10 mouse cellular contexts compared by ENCODE assay signal in the genomic region with DNA sequence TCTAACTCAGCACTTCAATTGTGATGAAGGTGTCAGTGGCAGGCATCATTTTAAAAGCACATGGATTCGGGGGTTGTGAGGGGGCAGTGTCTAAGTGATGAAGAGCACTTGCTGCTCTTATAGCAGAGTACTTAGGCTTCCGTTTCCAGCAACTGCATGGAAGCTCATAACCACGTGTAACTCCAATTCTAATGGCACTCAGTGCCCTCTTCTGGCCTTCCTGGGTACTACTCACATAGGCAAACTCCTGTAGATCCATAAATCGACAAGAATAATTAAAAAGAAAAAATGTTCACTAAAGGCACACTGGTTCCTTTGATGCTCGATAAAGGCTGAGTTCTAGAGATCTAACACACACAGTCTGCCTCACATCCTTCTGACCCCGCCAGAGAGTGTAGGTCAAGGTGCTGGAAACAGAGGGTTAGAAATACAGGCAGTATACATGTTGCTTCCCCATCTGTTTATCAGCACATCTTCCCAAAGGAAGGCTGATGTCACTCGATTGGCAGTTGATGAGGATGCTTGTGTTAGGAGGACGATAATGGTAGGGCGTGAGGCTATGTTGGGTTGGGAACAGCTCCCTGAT.
DNase-seq lines count a peak whose midpoint lies in the region; ATAC-seq and TF ChIP-seq lines count a peak whose summit lies in the region.
"Had no signal": no experiment of that assay in that cellular context is flagged by ENCODE, and none has a peak within 500 bp of the region (broad histone marks: within the 10 kb centered on the region; RNA-seq: fewer than 3 reads in every experiment).

No protein-coding gene starts in this region.

- no peak overlapping the region for H3K9ac ChIP-seq in midbrain, embryonic 13.5 days (replicated peaks)
- H3K9ac ChIP-seq: embryonic facial prominence, embryonic 13.5 days; limb, embryonic 13.5 days had no signal

- intact Hi-C loops in gastrocnemius, postnatal 14 days (cut with DNase I; ENCODE audit: low total_unique reads) = loop anchor here (5.0 kb wide), 1 partner anchor 328 kb away; no protein-coding TSS in a partner anchor
- intact Hi-C loops in left cerebral cortex, adult 2 months (cut with DNase I) = loop anchor here (1.0 to 10.0 kb wide), 2 partner anchors 324 to 461 kb away; no protein-coding TSS in a partner anchor

- 0 out of 2 replicates have a peak, but pooled peaks cover 5% of the 10 kb centered on the region for H3K4me1 ChIP-seq in midbrain, embryonic 13.5 days (replicated peaks)
- H3K4me1 ChIP-seq: embryonic facial prominence, embryonic 13.5 days had no signal

- 63% methylated on average over 9 of the region's 9 CpGs for WGBS in midbrain, embryonic 13.5 days

- TF ChIP-seq CTCF in left cerebral cortex, adult 2 months (IDR thresholded peaks at IDR 0.05) = peak; percentile 69

- H3K27me3 ChIP-seq in midbrain, embryonic 13.5 days = no peaks in the 10 kb centered on the region
- H3K27me3 ChIP-seq: embryonic facial prominence, embryonic 13.5 days; limb, embryonic 13.5 days had no signal

- ATAC-seq in midbrain, embryonic 13.5 days = peak; percentile 53; the same call in 1 of the 2 replicates

- peak; percentile 62 for DNase-seq in layer of hippocampus, adult 11-12 months (ENCODE audit: low spot score)
- no peak for DNase-seq in layer of hippocampus, adult 9-11 months
- DNase-seq in MN1 (ENCODE audit: low spot score) = peak; percentile 64
- peak; percentile 63 for DNase-seq in cerebellum, adult 8-10 months
- peak; percentile 36 for DNase-seq in gastrocnemius, postnatal 14 days
- peak; percentile 31 to 58 for DNase-seq in left cerebral cortex, adult 2 months (ENCODE audit: extremely low spot score in 1 of 2, low spot score in 2 of 2)
- peak; percentile 57 for DNase-seq in thymus, postnatal 14 days

- H3K4me2 ChIP-seq in midbrain, embryonic 13.5 days (replicated peaks) = no peak overlapping the region
- H3K4me2 ChIP-seq: embryonic facial prominence, embryonic 13.5 days; limb, embryonic 13.5 days had no signal

- no peak overlapping the region for H3K4me3 ChIP-seq in left cerebral cortex, adult 2 months
- no peak overlapping the region for H3K4me3 ChIP-seq in midbrain, embryonic 13.5 days (replicated peaks)
- H3K4me3 ChIP-seq: embryonic facial prominence, embryonic 13.5 days; limb, embryonic 13.5 days had no signal

- H3K36me3 ChIP-seq in midbrain, embryonic 13.5 days = no peaks in the 10 kb centered on the region

- H3K27ac ChIP-seq in left cerebral cortex, adult 2 months = no peak overlapping the region
- H3K27ac ChIP-seq in midbrain, embryonic 13.5 days = no peak overlapping the region
- H3K27ac ChIP-seq: embryonic facial prominence, embryonic 13.5 days; limb, embryonic 13.5 days had no signal

- no peaks in the 10 kb centered on the region for H3K9me3 ChIP-seq in midbrain, embryonic 13.5 days
- H3K9me3 ChIP-seq: embryonic facial prominence, embryonic 13.5 days; limb, embryonic 13.5 days had no signal
